Mouse (Mus musculus) heart, postnatal 0 days (tissue): ENCODE results near the gene Tead2.

Source experiments
- CTCF ChIP-seq: IDR thresholded peaks from 2 replicates; pipeline ENCODE4 v1.5.1; 2016; ENCODE audit warnings: antibody characterized with exemption, control low read depth, low read depth
- EP300 ChIP-seq: IDR thresholded peaks from 2 replicates; pipeline ENCODE4 v1.6.1; 2016; ENCODE audit warnings: antibody characterized with exemption, low read depth

GRCm38 (mm10) chr7:45229459-45230203 is 14.1 kb downstream of the Tead2 start:
- TF ChIP-seq CTCF: no peak
- TF ChIP-seq EP300: no peak
